11 mouse cellular contexts compared by ENCODE assay signal in genomic region chr17:29020444-29020843, GRCm38 (mm10). TPM values are rescaled to one million over a fixed set of nuclear protein-coding genes. Genes with fewer than 3 reads are reported as not detected.
DNase-seq lines count a peak whose midpoint lies in the region; TF ChIP-seq lines count a peak whose summit lies in the region.
"Had no signal": no experiment of that assay in that cellular context is flagged by ENCODE, and none has a peak within 500 bp of the region (broad histone marks: within the 10 kb centered on the region; RNA-seq: fewer than 3 reads in every experiment).

No protein-coding gene starts in this region.

- DNase-seq in heart, adult 2 months = no peak
- no peak for DNase-seq in heart, adult 8-10 months (ENCODE audit: low spot score)
- no peak for DNase-seq in liver, adult 2 months (ENCODE audit: extremely low read depth, low read depth, low spot score)
- DNase-seq in liver (no peak), CH12.LX (ENCODE audit: extremely low read depth) (no peak)
- peak; percentile 51 to 59 for DNase-seq in heart, postnatal 10 days
- DNase-seq in urinary bladder, adult 18-20 months (ENCODE audit: low spot score in 2 of 2) = no peak
- DNase-seq: cerebellum, adult 8-10 months had no signal

- TF ChIP-seq CTCF in heart, adult 2 months (IDR thresholded peaks at IDR 0.05) = peak; percentile 59
- peak; percentile 39 for TF ChIP-seq CTCF in liver, adult 2 months (IDR thresholded peaks at IDR 0.05; ENCODE audit: low read depth, low read length)
- TF ChIP-seq CTCF in CH12.LX (conservative IDR thresholded peaks at IDR 0.05 in 1 of 2, IDR thresholded peaks at IDR 0.05 in 1 of 2; ENCODE audit: low read depth in 2 of 2, low read length in 2 of 2) = peak in 1 of 2 experiments; percentile 76; a peak in 2 of 4 replicates

- intact Hi-C loops in heart, adult 2 months (cut with DNase I) = loop anchor here (5.0 kb wide), 2 partner anchors 33 to 88 kb away; no protein-coding TSS in a partner anchor
- intact Hi-C loops in heart, postnatal 10 days (cut with DNase I) = no loop called here

- TF ChIP-seq EP300 in heart, adult 2 months (IDR thresholded peaks at IDR 0.05; ENCODE audit: insufficient read depth, low read depth, low read length) = peak; percentile 40; the same call in 1 of the 2 replicates
- no peak for TF ChIP-seq EP300 in CH12.LX (IDR thresholded peaks at IDR 0.05; ENCODE audit: low read length)

- H3K27me3 ChIP-seq in heart, adult 2 months (ENCODE audit: control insufficient read depth, insufficient read depth, low read length) = no peaks in the 10 kb centered on the region
- no peaks in the 10 kb centered on the region for H3K27me3 ChIP-seq in liver, adult 2 months (ENCODE audit: control insufficient read depth, insufficient read depth, low read length)
- H3K27me3 ChIP-seq in CH12.LX (replicated peaks) = no peaks in the 10 kb centered on the region
- H3K27me3 ChIP-seq: embryonic facial prominence, embryonic 13.5 days; heart, embryonic 15.5 days; intestine, embryonic 15.5 days had no signal

- dilution Hi-C loops in CH12.LX (cut with MboI; ENCODE audit: extremely low pct_ligation_motif_present, extremely low pct_unique_long_range_greater_than_20kb, low sequenced_read_pairs) = no loop called here

- H3K27ac ChIP-seq in heart, adult 2 months = no peak overlapping the region
- no peak overlapping the region for H3K27ac ChIP-seq in liver, adult 2 months (replicated peaks; ENCODE audit: insufficient read depth, low read depth, low read length)
- no peak overlapping the region for H3K27ac ChIP-seq in CH12.LX (ENCODE audit: insufficient read depth, low read depth)
- H3K27ac ChIP-seq: embryonic facial prominence, embryonic 13.5 days; heart, embryonic 15.5 days; intestine, embryonic 15.5 days had no signal

- no peak overlapping the region for H3K9ac ChIP-seq in heart, adult 2 months (ENCODE audit: low read depth, low read length)
- H3K9ac ChIP-seq in liver, adult 2 months (ENCODE audit: low read depth, low read length) = no peak overlapping the region
- no peak overlapping the region for H3K9ac ChIP-seq in CH12.LX (ENCODE audit: insufficient read depth, low read depth)
- H3K9ac ChIP-seq: embryonic facial prominence, embryonic 13.5 days; heart, embryonic 15.5 days; intestine, embryonic 15.5 days had no signal

- in situ Hi-C loops in CH12.LX (cut with MboI; ENCODE audit: low pct_ligation_motif_present, low pct_unique_long_range_greater_than_20kb, low sequenced_read_pairs) = no loop called here

- H3K4me1 ChIP-seq in heart, adult 2 months (ENCODE audit: control insufficient read depth, insufficient read depth, low read length) = peaks cover 1% of the 10 kb centered on the region
- H3K4me1 ChIP-seq in liver, adult 2 months (ENCODE audit: control insufficient read depth, insufficient read depth, low read length) = peaks cover 3% of the 10 kb centered on the region; the same call in 1 of the 2 replicates
- H3K4me1 ChIP-seq in CH12.LX (ENCODE audit: control insufficient read depth in 1 of 2, insufficient read depth in 2 of 2) = peaks cover 9 to 57% of the 10 kb centered on the region in 2 experiments

- no peaks in the 10 kb centered on the region for H3K9me3 ChIP-seq in CH12.LX (replicated peaks; ENCODE audit: low read length)
- H3K9me3 ChIP-seq: embryonic facial prominence, embryonic 13.5 days; heart, embryonic 15.5 days; intestine, embryonic 15.5 days had no signal

- no peak for TF ChIP-seq POLR2A in heart, adult 2 months (IDR thresholded peaks at IDR 0.05; ENCODE audit: insufficient read depth, low read depth, low read length)
- no peak for TF ChIP-seq POLR2A in liver, adult 2 months (IDR thresholded peaks at IDR 0.05; ENCODE audit: extremely low read depth, insufficient read depth, low read length)
- TF ChIP-seq POLR2A in CH12.LX (IDR thresholded peaks at IDR 0.05; ENCODE audit: low read depth, low read length) = no peak

- no peak overlapping the region for H3K4me3 ChIP-seq in heart, adult 2 months
- H3K4me3 ChIP-seq in liver, adult 2 months (ENCODE audit: insufficient read depth, low read depth, low read length) = no peak overlapping the region
- H3K4me3 ChIP-seq in CH12.LX (replicated peaks in 1 of 3; ENCODE audit: low read depth in 2 of 3, low read length in 2 of 3, poor library complexity in 1 of 3) = no peak overlapping the region
- H3K4me3 ChIP-seq: embryonic facial prominence, embryonic 13.5 days; heart, embryonic 15.5 days; intestine, embryonic 15.5 days had no signal

- no peaks in the 10 kb centered on the region for H3K36me3 ChIP-seq in heart, adult 2 months (ENCODE audit: control insufficient read depth, insufficient read depth, low read length)
- no peaks in the 10 kb centered on the region for H3K36me3 ChIP-seq in liver, adult 2 months (ENCODE audit: control insufficient read depth, insufficient read depth, low read length)
- H3K36me3 ChIP-seq in CH12.LX (replicated peaks in 1 of 2; ENCODE audit: control insufficient read depth in 1 of 2, insufficient read depth in 1 of 2, low read length in 1 of 2) = no peaks in the 10 kb centered on the region
- H3K36me3 ChIP-seq: embryonic facial prominence, embryonic 13.5 days; heart, embryonic 15.5 days; intestine, embryonic 15.5 days had no signal

- no peak overlapping the region for H3K4me2 ChIP-seq in CH12.LX (ENCODE audit: insufficient read depth, low read depth, poor library complexity, severe bottlenecking)
- H3K4me2 ChIP-seq: embryonic facial prominence, embryonic 13.5 days; heart, embryonic 15.5 days; intestine, embryonic 15.5 days had no signal

- H3K79me2 ChIP-seq in heart, adult 2 months (replicated peaks; ENCODE audit: control insufficient read depth, insufficient read depth, low read length) = no peaks in the 10 kb centered on the region
- no peaks in the 10 kb centered on the region for H3K79me2 ChIP-seq in liver, adult 2 months (ENCODE audit: control insufficient read depth, insufficient read depth, low read length)
- no peaks in the 10 kb centered on the region for H3K79me2 ChIP-seq in CH12.LX (replicated peaks; ENCODE audit: control insufficient read depth, extremely low read depth, insufficient read depth, poor library complexity, severe bottlenecking)

- TF ChIP-seq RAD21 in CH12.LX (IDR thresholded peaks at IDR 0.05; ENCODE audit: low read depth, low read length) = peak; percentile 72

TF ChIP-seq in CH12.LX, 34 proteins besides CTCF, POLR2A, EP300 and RAD21:
- TF ChIP-seq SMC3 (IDR thresholded peaks at IDR 0.05; ENCODE audit: low read depth, low read length) (peak; percentile 54), CHD1 (IDR thresholded peaks at IDR 0.05; ENCODE audit: low read depth, low read length) (no peak), MEF2A (IDR thresholded peaks at IDR 0.05; ENCODE audit: borderline replicate concordance, low read depth, low read length) (peak; percentile 62; the same call in 1 of the 2 replicates)

RNA-seq across cellular contexts. Expression of gene Srsf3, which starts 12.0 kb away (rescaled TPM):
- total RNA-seq in heart, adult 2 months (2021) = 10 to 100 TPM; 64.5 to 84.9 TPM
- 84.5 and 104 TPM in 2 replicates for polyA plus RNA-seq in heart, adult 2 months (2012; rRNA removed)
- 10 to 100 TPM; 52.6 to 73.3 (median 70.5) TPM for total RNA-seq in heart, adult 8-10 months (2022)
- total RNA-seq in liver, adult 2 months (2014; rRNA removed) = 41.4 and 47.3 TPM in 2 replicates
- 26.6 and 40.1 TPM in 2 replicates for polyA plus RNA-seq in liver, adult 2 months (2012; rRNA removed)
- total RNA-seq in CH12.LX (2012; rRNA removed) = 171 and 266 TPM in 2 replicates
- 380 and 479 TPM in 2 replicates for total RNA-seq in CH12.LX (2014; rRNA removed)
- polyA plus RNA-seq in CH12.LX (2012; ENCODE audit: insufficient read length, low read depth) = 687 and 712 TPM in 2 replicates
- total RNA-seq in heart, postnatal 10 days (2021) = 100 to 1,000 TPM; 152 to 159 TPM

RNA-seq across cellular contexts. Expression of gene Stk38, which starts 12.6 kb away (rescaled TPM):
- 10 to 100 TPM; 29.5 to 32.5 TPM for total RNA-seq in heart, adult 2 months (2021)
- polyA plus RNA-seq in heart, adult 2 months (2012; rRNA removed) = 41.6 and 50.5 TPM in 2 replicates
- total RNA-seq in heart, adult 8-10 months (2022) = 10 to 100 TPM; 26.4 to 31.4 (median 29.0) TPM
- 45.8 and 52.2 TPM in 2 replicates for total RNA-seq in liver, adult 2 months (2014; rRNA removed)
- 52.0 and 54.4 TPM in 2 replicates for polyA plus RNA-seq in liver, adult 2 months (2012; rRNA removed)
- 25.9 and 29.0 TPM in 2 replicates for total RNA-seq in CH12.LX (2012; rRNA removed)
- total RNA-seq in CH12.LX (2014; rRNA removed) = 56.0 and 56.4 TPM in 2 replicates
- polyA plus RNA-seq in CH12.LX (2012; ENCODE audit: insufficient read length, low read depth) = 50.9 and 56.0 TPM in 2 replicates
- 10 to 100 TPM; 53.0 to 57.2 TPM for total RNA-seq in heart, postnatal 10 days (2021)

Comparison
In these comparisons a context has a peak if more than half of its experiments do, and no peak if none do; other contexts are left out.
1. DNase-seq: peak in heart, postnatal 10 days (2 of 2); none in heart, adult 2 months (0 of 2), heart, adult 8-10 months (single experiment), liver, adult 2 months (single experiment), liver (single experiment), CH12.LX (single experiment) and urinary bladder, adult 18-20 months (0 of 2).